Mouse (Mus musculus): ENCODE data around the gene Lor. TPM values are rescaled to one million over a fixed set of nuclear protein-coding genes. Genes with fewer than 3 reads are reported as not detected.

Lor gene
- 4.4 and 4.6 TPM in 2 replicates for total RNA-seq (2014; rRNA removed)
- polyA plus RNA-seq (2015; fragmentation: Nextera tagmentation; extraction: Ambion mirVana): 11.3 and 13.2 TPM in 2 replicates

DNA sequence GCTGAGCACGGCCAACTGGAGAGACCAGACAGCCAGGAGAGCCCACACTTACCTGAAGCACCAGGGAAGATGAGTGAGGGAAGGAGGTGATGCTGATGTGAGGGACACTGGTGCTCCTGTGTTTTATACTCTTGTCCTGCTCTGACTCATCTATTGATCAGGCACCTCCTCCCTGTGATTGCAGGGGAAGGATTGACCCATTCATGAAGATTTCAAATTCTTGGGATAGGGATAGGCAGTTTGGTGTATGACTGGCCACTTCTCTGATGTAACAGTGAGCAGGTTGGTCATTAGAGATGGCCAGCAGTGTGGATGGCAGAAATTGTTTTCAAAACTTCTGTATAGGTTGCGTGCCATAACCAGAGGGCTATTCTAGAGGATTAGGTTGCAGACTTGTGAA lies at the start of gene Lor:
Lor (minus strand) TSS at position 101 of the 400 bp plus-strand sequence.
- Histone ChIP-seq H3K27me3 (ENCODE audit: insufficient read depth, low read length) (no peaks in the 10 kb centered on the region; the same call in 1 of the 2 replicates), H3K9me3 (ENCODE audit: low read length) (no peaks in the 10 kb centered on the region), H3K9ac (replicated peaks; ENCODE audit: low read length, poor library complexity, severe bottlenecking) (peak within 1 kb of the TSS; percentile 88), H3K36me3 (ENCODE audit: insufficient read depth, low read length) (no peaks in the 10 kb centered on the region), H3K27ac (ENCODE audit: low read depth, low read length) (peak within 1 kb of the TSS; percentile 97), H3K4me3 (ENCODE audit: low read depth, low read length) (peak within 1 kb of the TSS; percentile 77), H3K4me2 (ENCODE audit: low read depth, low read length, poor library complexity, severe bottlenecking) (peak within 1 kb of the TSS; percentile 62), H3K4me1 (ENCODE audit: insufficient read depth, low read length) (0 out of 2 replicates have a peak, but pooled peaks cover 6% of the 10 kb centered on the region)
- DNase-seq (ENCODE audit: low spot score): no peak
- whole genome bisulfite sequencing: 96% methylated on average over 2 of the region's 2 CpGs
- no peak for ATAC-seq (ENCODE audit: low FRiP score)
- no peak for TF ChIP-seq CTCF (IDR thresholded peaks at IDR 0.05)

DNA sequence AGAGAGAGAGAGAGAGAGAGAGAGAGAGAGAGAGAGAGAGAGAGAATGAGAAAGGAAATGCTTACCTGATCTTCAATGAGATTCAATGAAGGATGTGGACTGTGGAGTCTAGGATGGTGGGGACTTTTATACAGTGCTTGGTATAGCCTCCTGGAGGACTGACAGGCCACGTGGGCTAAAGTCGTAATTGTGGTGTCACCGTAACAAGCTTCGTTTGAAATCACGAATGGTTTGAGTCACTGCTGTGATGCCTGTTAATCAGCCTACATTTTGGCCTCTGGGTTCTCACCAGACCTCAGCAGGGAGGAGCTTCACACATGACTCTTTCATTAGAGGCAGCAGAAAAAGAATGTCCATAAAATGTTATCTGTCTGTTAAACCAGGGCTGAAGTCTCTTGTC lies 40.9 kb upstream of the Lor start, which contains the start of gene Prr9:
Prr9 (minus strand) TSS at position 101 of the 400 bp plus-strand sequence.
- Histone ChIP-seq H3K9ac (replicated peaks; ENCODE audit: low read length, poor library complexity, severe bottlenecking) (no peak within 1 kb of the TSS), H3K4me2 (ENCODE audit: low read depth, low read length, poor library complexity, severe bottlenecking) (no peak within 1 kb of the TSS), H3K4me3 (ENCODE audit: low read depth, low read length) (no peak within 1 kb of the TSS), H3K27ac (ENCODE audit: low read depth, low read length) (no peak within 1 kb of the TSS), H3K9me3 (ENCODE audit: low read length) (no peaks in the 10 kb centered on the region), H3K27me3 (ENCODE audit: insufficient read depth, low read length) (no peaks in the 10 kb centered on the region), H3K36me3 (ENCODE audit: insufficient read depth, low read length) (no peaks in the 10 kb centered on the region), H3K4me1 (ENCODE audit: insufficient read depth, low read length) (no peaks in the 10 kb centered on the region)
- 78% methylated on average over 5 of the region's 5 CpGs for WGBS
- ATAC-seq (ENCODE audit: low FRiP score) (no peak), DNase-seq (ENCODE audit: low spot score) (no peak)
- TF ChIP-seq CTCF (IDR thresholded peaks at IDR 0.05): no peak

DNA sequence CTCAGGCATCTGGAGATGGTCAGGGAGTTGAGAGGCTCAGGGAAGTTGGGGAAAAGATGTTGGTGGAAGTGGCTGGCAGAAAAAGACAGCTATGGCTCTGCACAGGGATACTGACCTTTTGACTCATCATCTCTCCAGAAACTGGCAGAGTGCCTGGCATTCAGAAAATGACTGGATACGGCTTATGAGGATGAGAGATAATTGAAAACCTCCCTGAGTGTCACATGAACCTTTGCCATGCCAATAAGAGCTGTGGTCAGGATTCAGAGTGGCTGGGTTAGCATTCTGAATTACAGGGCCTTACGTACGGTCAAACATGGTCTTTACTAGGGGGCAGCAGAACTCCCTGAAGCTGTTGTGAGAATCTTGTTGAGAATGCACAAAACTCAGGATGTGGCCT lies 38.0 kb upstream of the Lor start:
- TF ChIP-seq CTCF (IDR thresholded peaks at IDR 0.05): no peak
- ATAC-seq (ENCODE audit: low FRiP score) (no peak), DNase-seq (ENCODE audit: low spot score) (no peak)
- Histone ChIP-seq H3K27ac (ENCODE audit: low read depth, low read length) (no peak overlapping the region), H3K36me3 (ENCODE audit: insufficient read depth, low read length) (no peaks in the 10 kb centered on the region), H3K4me1 (ENCODE audit: insufficient read depth, low read length) (no peaks in the 10 kb centered on the region), H3K9me3 (ENCODE audit: low read length) (no peaks in the 10 kb centered on the region), H3K27me3 (ENCODE audit: insufficient read depth, low read length) (no peaks in the 10 kb centered on the region), H3K4me2 (ENCODE audit: low read depth, low read length, poor library complexity, severe bottlenecking) (no peak overlapping the region), H3K4me3 (ENCODE audit: low read depth, low read length) (no peak overlapping the region), H3K9ac (replicated peaks; ENCODE audit: low read length, poor library complexity, severe bottlenecking) (no peak overlapping the region)
- 88% methylated on average over 3 of the region's 3 CpGs for WGBS

DNA sequence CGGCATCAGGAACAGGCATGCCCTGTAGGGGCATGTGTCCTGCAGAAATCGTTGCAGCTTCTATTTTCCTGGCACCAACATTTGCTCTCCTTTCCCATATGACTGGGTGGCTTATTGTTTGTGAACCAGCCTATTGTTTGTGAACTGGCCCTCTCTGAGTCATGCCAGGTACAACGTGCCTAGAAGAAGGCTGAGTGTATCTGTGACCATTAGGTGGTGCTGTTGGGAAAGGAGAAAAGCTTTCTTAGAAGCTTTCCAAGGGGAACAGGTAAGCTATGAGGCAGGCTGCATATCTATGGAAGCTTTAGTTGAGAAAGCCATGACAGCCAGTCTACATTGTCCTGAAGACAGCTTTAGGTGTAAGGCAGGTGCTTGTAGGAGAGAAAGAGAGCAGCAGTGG lies 35.0 kb upstream of the Lor start:
- Histone ChIP-seq H3K4me2 (ENCODE audit: low read depth, low read length, poor library complexity, severe bottlenecking) (no peak overlapping the region), H3K27me3 (ENCODE audit: insufficient read depth, low read length) (no peaks in the 10 kb centered on the region), H3K4me3 (ENCODE audit: low read depth, low read length) (no peak overlapping the region), H3K9ac (replicated peaks; ENCODE audit: low read length, poor library complexity, severe bottlenecking) (no peak overlapping the region), H3K4me1 (ENCODE audit: insufficient read depth, low read length) (no peaks in the 10 kb centered on the region), H3K27ac (ENCODE audit: low read depth, low read length) (no peak overlapping the region), H3K36me3 (ENCODE audit: insufficient read depth, low read length) (no peaks in the 10 kb centered on the region), H3K9me3 (ENCODE audit: low read length) (no peaks in the 10 kb centered on the region)
- TF ChIP-seq CTCF (IDR thresholded peaks at IDR 0.05): peak; percentile 69
- DNase-seq (ENCODE audit: low spot score): peak; percentile 54
- no peak for ATAC-seq (ENCODE audit: low FRiP score)
- 39% methylated on average over 3 of the region's 3 CpGs for WGBS

DNA sequence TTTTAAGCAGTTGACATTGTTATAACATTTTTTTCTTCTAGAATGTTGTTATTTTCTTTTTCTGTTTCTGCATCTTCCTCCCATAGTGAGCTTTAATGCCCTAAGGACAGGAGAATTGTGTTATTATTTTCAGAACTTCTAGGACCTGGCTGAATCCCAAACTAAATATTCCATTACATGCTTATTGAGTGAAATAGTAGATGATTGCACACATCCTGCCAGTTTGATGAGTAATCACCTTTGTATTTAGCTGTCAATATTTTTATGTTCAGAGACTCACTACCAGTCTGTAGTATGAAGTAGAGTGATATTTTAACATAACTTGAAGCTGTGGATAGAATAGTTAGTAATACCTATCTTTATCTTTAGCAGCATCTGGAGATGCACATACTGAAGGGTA lies 28.6 kb upstream of the Lor start:
- Histone ChIP-seq H3K27me3 (ENCODE audit: insufficient read depth, low read length) (no peaks in the 10 kb centered on the region), H3K27ac (ENCODE audit: low read depth, low read length) (no peak overlapping the region), H3K9me3 (ENCODE audit: low read length) (no peaks in the 10 kb centered on the region), H3K9ac (replicated peaks; ENCODE audit: low read length, poor library complexity, severe bottlenecking) (no peak overlapping the region), H3K4me3 (ENCODE audit: low read depth, low read length) (no peak overlapping the region), H3K36me3 (ENCODE audit: insufficient read depth, low read length) (no peaks in the 10 kb centered on the region), H3K4me1 (ENCODE audit: insufficient read depth, low read length) (no peaks in the 10 kb centered on the region), H3K4me2 (ENCODE audit: low read depth, low read length, poor library complexity, severe bottlenecking) (no peak overlapping the region)
- TF ChIP-seq CTCF (IDR thresholded peaks at IDR 0.05): no peak
- no peak for ATAC-seq (ENCODE audit: low FRiP score)
- DNase-seq (ENCODE audit: low spot score): no peak

DNA sequence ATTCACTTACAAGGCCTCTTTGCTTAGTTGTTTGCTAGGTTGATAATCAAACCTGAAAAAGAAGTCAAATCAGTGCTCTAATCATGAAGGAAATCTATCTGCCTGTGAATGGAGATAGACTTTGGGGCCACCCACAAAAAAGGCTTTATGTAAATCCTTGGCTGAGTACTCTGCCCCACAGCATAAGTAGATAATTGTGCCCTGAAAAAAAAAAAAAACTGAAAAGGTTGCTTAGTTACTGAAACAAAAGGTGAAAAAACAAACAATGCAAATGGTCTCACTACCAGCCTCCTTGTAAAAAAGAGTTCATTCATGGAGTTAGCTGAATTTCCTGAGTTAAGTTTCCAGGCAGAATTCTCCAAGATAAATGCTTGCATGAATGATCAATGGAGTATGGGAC lies 27.8 kb upstream of the Lor start:
- ATAC-seq (ENCODE audit: low FRiP score) (no peak), DNase-seq (ENCODE audit: low spot score) (peak; percentile 1)
- no peak for TF ChIP-seq CTCF (IDR thresholded peaks at IDR 0.05)
- H3K27ac ChIP-seq (ENCODE audit: low read depth, low read length): no peak overlapping the region
- H3K4me2 ChIP-seq (ENCODE audit: low read depth, low read length, poor library complexity, severe bottlenecking): no peak overlapping the region
- H3K4me1 ChIP-seq (ENCODE audit: insufficient read depth, low read length): no peaks in the 10 kb centered on the region
- no peaks in the 10 kb centered on the region for H3K9me3 ChIP-seq (ENCODE audit: low read length)
- H3K36me3 ChIP-seq (ENCODE audit: insufficient read depth, low read length): no peaks in the 10 kb centered on the region
- no peaks in the 10 kb centered on the region for H3K27me3 ChIP-seq (ENCODE audit: insufficient read depth, low read length)
- no peak overlapping the region for H3K4me3 ChIP-seq (ENCODE audit: low read depth, low read length)
- H3K9ac ChIP-seq (replicated peaks; ENCODE audit: low read length, poor library complexity, severe bottlenecking): no peak overlapping the region

All from midbrain, postnatal 0 days (tissue).